Mouse (Mus musculus): ENCODE data around the gene Bnip3. TPM values are rescaled to one million over a fixed set of nuclear protein-coding genes. Genes with fewer than 3 reads are reported as not detected.

Gene Bnip3
- polyA plus RNA-seq, 1 experiment from 2014 or later, result 143 TPM

- no peak for ATAC-seq (ENCODE audit: low read depth)
- H3K9me3 ChIP-seq (ENCODE audit: control insufficient read depth, low read length), result no peaks in the 10 kb centered on the region
- no peak overlapping the region for H3K4me3 ChIP-seq (ENCODE audit: low read depth, low read length)
- H3K9ac ChIP-seq (replicated peaks; ENCODE audit: low read depth, low read length), result no peak overlapping the region
- peaks cover 38% of the 10 kb centered on the region for H3K4me1 ChIP-seq (ENCODE audit: control insufficient read depth, insufficient read depth, low read length)
- H3K27me3 ChIP-seq (ENCODE audit: control insufficient read depth, insufficient read depth, low read length), result no peaks in the 10 kb centered on the region
- 88% methylated on average over 4 of the region's 4 CpGs for WGBS
- no peak overlapping the region for H3K27ac ChIP-seq (ENCODE audit: low read depth, low read length)
- peak overlapping the region; percentile 17 for H3K4me2 ChIP-seq (ENCODE audit: low read depth, low read length)
- no peaks in the 10 kb centered on the region for H3K36me3 ChIP-seq (ENCODE audit: control insufficient read depth, insufficient read depth, low read length)
These were observed 65.9 kb downstream of the Bnip3 start for GRCm38 (mm10) chr7:138843421-138843820.

- H3K4me2 ChIP-seq (ENCODE audit: low read depth, low read length), result no peak overlapping the region
- no peak for ATAC-seq (ENCODE audit: low read depth)
- no peak overlapping the region for H3K9ac ChIP-seq (replicated peaks; ENCODE audit: low read depth, low read length)
- H3K4me1 ChIP-seq (ENCODE audit: control insufficient read depth, insufficient read depth, low read length), result peaks cover 26% of the 10 kb centered on the region
- H3K4me3 ChIP-seq (ENCODE audit: low read depth, low read length), result no peak overlapping the region
- 62% methylated on average over 3 of the region's 3 CpGs for WGBS
- peak overlapping the region; percentile 1; the same call in 1 of the 2 replicates for H3K27ac ChIP-seq (ENCODE audit: low read depth, low read length)
- no peaks in the 10 kb centered on the region for H3K9me3 ChIP-seq (ENCODE audit: control insufficient read depth, low read length)
- H3K27me3 ChIP-seq (ENCODE audit: control insufficient read depth, insufficient read depth, low read length), result no peaks in the 10 kb centered on the region
- no peaks in the 10 kb centered on the region for H3K36me3 ChIP-seq (ENCODE audit: control insufficient read depth, insufficient read depth, low read length)
These were observed 67.7 kb downstream of the Bnip3 start for GRCm38 (mm10) chr7:138841436-138842151.

Other genes starting within 250 kb of the Bnip3 start
- 108 and 115 TPM in 2 replicates for gene Ppp2r2d, start 63.4 kb downstream of the Bnip3 start, polyA plus RNA-seq (2014; fragmentation: Nextera tagmentation; extraction: Ambion mirVana)
- gene Mapk1ip1, start 63.2 kb downstream of the Bnip3 start, polyA plus RNA-seq (2014; fragmentation: Nextera tagmentation; extraction: Ambion mirVana), result 39.2 and 47.8 TPM in 2 replicates
- 10.1 and 15.0 TPM in 2 replicates for gene Jakmip3, start 31.2 kb upstream of the Bnip3 start, polyA plus RNA-seq (2014; fragmentation: Nextera tagmentation; extraction: Ambion mirVana)
- gene Dpysl4, start 176.5 kb upstream of the Bnip3 start, polyA plus RNA-seq (2014; fragmentation: Nextera tagmentation; extraction: Ambion mirVana), result 256 TPM in 2 replicates